Mouse (Mus musculus) frontal cortex, postnatal 10 days (tissue): ENCODE data around the gene Sugt1.

Experiments used
- DNase-seq, 2 experiments: peaks; one replicate each; pipeline ENCODE4 v3.0.0; 2022; ENCODE audit warnings: low spot score in 2 of 2, mixed read lengths in 1 of 2

Sugt1 gene

DNA sequence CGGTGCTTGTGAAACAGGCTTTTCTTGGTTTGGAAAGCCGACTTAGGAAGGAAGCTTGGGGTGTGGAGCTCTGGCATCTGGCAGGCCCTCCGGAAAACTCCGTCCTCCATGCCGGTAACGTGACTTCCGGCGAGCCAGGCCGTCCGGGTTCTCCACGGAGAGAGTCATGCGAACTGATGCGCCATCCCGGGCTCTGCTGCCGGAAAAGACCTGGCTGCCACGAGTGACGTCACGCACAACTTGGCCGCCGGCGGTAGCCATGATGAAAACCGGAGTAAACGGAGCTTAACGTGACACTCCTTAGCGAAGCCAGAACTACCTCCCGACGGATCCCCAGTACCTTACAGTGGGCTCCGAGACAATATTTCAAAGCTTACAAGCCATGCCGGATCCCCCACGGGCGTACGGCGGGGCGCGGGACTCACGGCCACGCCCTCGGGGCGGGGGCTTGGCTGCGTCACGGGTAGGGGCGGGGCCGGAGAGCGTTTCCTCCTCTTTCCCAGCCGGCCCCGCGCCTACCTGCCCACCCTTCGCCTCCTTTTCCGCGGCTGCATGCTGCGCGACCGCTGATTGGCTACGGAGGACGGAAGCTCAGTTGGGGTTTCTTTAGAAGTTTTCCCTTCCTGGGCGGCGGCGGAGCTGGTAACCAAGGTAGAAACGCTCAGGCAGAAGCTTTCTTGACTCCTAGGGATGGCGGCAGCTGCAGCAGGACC lies at the start of gene Sugt1:
TSS of gene Sugt1 (plus strand) at position 553 of the 713 bp plus-strand sequence.
- peak; percentile 94 to 96 for DNase-seq

DNA sequence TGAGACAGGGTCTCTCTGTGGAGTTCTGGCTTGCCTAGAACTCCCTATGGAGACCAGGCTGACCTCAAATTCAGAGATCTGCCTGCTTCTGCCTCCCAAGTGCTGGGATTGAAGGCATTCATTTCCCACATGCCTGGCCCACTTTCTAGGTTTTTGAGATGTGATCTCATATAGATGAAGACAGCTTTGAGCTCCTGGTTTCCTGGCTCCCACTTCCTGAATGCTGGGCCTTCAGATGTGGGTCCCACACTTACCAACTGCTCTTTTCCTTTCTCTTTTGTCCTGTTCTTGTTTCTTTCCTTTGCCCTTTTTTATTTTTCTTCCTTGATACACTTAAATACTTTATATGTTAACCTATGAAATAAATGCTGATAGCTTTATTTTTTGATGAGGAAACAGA lies 49.6 kb upstream of the Sugt1 start:
- DNase-seq, result no peak

DNA sequence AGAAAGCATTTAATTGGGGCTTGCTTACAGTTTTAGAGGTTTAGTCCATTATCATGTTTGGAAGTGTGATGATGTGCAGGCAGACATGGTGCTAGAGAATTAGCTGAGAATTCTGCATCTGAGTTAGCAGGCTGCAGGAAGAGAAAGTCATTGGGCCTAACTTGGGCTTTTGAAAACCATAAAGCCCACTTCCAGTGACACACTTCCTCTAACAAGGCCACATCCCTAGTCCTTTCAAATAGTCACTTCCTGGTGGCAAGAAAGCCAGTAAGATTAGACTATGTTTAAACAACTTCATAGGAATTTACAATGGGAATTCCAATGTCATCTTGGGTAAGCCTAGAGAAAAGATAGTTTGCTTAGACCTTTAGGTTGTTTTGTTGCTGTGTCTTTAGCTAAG lies 45.9 kb upstream of the Sugt1 start:
- no peak for DNase-seq

DNA sequence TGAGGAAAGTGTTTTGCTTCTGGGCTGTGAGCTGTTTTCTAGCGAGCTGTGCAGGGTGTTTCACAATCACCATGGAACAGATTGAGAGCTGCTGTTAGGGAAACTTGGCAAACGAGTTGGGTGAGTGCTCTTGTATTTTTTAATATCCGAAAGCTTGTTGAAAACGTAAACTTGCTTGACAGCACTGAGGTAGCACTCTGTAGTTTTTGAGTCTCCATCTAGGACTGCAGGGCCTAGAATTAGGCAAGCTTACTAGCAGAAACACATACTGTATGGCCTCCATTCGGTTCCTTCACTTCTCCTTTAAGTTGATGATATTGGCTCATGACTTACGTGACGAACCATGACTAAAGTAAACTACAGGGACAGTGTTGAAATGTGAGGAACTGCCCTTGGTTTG lies 38.1 kb upstream of the Sugt1 start:
- DNase-seq, result no peak

DNA sequence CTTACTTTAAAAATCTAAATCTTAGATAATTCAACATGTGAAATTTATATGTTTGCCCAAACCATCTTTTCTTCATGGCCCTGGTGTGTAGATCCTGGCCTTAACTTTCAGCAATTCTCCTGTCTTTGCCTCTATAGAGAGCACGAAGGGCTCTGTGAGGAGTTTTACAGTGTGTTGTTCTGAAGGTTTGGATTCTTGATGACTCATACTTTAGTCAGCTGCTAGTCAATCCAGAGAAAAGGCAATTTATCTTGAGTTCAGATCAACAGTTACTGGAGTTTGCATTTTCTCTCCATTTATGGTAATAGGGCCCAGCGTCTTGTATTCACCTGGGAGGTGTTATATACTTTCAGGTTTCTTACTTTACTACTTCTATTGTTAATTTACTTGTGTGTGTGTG lies 35.6 kb upstream of the Sugt1 start:
- no peak for DNase-seq

DNA sequence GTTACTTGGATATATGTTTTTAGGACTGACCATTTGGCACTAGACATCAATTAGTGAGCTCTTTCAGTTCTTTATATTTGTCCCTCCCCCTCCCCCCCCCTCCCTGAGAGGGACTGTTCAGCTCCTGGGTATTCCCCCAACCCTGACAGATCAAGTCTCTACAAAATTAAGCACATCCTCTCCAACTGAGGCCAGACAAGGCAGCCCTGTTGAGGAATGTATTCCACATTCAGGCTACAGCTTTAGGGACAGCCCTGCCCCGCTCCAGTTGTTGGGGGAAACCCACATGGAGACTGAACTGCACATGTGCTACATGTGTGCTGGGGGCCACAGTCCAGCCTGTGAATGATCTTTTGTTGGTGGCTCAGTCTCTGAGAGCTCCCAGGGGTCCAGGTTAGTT lies 34.6 kb upstream of the Sugt1 start:
- DNase-seq, result no peak

DNA sequence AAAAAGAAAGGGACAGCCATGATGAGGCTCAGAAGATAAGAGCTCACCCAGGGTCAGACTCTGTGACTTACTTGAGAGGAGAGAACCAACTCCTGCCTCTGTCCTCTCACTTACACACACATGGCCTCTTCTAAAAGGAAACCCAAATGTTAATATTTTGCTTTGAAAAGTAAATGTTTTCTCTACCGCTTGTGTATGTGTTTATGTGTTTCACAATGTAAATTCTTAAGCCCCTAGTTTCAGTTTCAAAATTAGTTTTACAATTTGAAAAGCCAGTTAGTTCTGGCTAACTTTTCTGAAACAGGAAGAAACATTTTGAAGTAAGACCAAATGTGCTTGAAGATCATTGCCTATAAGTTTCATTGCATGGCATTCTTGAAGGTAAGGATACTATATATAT lies 29.7 kb upstream of the Sugt1 start:
- no peak for DNase-seq

DNA sequence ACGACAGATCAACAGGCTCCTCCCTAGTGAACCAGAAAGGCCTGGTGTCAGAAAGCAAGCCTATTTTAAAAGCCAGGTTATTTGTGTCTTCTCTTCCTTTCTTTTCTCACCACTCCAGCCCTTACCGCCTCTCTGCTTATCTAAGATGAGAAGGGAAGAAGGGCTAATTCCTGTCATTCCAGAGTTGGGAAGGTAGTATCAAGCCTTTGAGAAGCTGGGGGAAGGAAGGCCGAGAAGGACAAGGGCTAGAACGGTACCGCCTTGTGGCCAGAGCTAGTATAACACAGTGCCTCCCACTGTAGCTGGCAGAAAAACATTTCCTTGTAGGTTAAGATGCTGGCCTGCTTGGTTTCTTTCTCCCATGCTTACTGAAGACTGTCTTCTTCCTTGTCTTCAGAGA lies 24.7 kb upstream of the Sugt1 start:
- peak in 1 of 2 experiments; percentile 18 for DNase-seq

DNA sequence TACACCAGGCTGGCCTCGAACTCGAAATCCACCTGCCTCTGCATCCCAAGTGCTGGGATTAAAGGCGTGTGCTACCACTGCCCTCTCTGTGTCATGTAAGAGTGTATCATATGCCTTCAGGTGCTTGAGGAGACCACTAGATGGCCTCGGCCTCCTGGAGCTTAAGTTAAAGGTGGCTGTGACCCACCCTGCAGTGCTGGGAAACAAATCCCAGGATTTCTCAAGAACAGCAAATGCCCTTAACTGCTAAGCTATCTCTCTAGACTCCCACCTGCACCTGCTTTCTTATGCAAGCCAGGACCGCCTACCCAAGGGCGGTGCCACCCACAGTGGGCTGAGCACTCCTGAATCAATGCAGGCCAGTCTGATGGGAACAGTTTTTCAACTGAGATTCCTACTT lies 22.7 kb upstream of the Sugt1 start:
- no peak for DNase-seq

DNA sequence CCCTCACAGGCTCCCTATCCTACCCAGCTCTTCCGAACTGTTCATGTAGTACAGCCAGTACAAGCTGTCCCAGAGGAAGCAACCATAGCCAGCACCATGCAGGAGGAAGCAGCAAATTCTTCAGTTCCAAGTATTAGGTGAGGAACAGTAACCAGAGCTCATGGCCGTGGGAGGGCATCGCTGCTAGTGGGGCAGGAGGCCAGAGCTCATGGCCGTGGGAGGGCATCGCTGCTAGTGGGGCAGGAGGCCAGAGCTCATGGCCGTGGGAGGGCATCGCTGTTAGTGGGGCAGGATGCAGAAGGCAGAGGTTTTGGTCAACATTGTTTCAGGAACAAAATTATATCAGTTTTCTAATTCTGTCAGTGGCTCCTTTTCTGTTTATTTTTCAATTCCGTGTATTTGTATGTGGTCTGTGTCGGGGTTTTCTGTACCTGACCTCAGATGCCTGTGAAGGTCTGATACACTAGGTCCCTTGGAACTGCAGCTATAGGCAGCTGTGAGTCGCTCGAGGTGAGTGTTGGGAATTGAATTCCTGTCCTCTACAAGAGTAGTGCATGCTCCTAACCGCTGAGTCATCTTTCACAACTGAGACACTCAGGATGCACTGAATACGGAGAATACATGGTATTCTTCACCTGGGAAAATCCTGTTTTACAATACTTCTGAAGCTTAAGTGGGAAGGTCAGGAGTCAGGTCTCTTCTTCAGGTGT lies 13.9 kb upstream of the Sugt1 start:
- DNase-seq, result no peak

DNA sequence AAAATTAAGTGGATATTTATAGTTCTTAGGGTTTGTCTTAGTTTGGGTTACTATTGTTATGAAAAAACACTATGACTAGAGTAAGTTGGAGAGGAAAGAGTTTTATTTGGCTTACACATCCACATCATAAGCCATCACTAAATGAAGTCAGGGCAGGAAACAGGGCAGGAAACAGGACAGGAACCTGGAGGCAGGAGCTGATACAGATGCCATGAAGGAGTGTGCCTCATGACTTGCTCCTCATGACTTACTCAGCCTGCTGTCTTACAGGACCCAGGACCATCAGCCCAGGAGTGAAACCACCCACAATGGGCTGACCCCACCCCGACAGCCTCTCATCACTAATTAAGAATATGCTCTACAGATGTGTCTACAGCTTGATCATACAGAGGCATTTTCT lies 13.1 kb upstream of the Sugt1 start:
- DNase-seq, result no peak

DNA sequence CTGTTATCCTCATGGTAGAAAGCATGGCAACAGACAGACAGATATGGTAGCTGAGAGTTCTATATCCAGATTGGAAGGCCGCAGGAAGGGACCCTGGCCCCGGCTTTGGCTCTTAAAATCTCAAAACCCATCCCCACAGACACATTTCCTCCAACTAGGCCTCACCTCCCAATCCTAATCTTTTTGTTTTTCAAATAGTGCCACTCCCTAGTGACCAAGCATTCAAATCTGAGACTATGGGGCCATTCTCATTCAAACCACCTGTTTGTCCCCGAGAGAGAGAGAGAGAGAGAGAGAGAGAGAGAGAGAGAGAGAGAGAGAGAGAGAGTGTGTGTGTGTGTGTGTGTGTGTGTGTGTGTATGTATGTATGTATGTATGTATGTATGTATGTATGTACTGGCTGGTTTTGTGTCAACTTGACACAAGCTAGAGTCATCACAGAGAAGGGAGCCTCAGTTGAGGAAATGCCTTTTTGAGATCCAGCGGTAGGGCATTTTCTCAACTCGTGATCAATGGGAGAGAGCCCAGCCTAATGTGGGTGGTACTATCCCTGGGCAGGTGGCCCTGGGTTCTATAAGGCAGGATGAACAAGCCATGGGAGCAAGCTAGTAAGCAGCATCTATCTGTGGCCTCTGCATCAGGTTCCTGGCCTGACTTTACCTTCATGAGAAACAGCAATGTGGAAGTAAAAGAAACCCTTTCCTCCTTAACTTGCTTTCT lies 3.8 kb upstream of the Sugt1 start:
- DNase-seq, result no peak

DNA sequence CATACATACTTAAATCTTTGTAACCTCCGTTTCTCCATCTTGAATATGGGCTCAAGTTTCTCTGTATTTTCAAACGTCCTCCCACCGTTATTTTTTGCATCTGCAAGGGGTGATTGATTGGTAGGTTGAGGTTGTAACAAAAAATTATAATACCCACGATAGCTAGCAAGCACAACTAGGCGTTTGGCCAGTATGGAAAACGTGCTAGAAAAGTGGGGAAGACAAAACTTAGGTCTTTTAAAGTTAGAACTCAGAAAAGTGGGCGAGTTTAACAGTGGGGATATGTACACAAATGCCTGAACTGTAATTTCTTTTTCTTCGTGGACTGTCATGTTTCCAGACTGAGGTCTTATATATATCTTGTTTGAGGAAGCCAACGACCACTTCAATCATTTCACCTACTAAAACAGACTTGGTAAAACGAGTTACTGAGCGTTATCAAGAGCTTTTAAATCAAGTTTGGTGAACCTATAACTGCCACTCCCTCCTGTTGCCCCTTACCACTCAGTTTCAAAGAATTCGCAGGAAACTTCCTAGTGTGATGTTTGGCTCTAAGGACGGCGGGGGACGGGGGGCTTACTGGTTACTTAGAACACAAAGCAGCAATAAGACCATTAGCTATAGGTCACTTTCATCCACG lies 872 bp upstream of the Sugt1 start:
- DNase-seq, result no peak

DNA sequence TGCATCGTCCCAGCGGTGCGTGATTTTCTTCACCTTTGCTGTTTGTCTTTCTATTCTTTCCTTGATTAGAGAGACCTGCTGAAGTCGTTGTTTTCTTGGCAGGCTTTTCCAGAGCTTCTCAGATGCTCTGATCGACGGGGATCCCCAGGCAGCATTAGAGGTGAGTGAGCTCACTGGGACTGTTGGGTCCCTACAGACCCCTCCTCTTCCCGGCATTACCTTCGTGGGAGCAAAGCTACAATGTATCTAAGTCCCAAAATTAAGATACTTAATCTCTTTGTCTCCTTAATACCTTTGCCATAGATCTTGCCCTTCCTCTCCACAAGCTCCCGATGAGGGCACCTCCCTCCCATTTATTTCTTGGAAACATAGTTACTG lies 350 bp downstream of the Sugt1 start:
- no peak for DNase-seq

DNA sequence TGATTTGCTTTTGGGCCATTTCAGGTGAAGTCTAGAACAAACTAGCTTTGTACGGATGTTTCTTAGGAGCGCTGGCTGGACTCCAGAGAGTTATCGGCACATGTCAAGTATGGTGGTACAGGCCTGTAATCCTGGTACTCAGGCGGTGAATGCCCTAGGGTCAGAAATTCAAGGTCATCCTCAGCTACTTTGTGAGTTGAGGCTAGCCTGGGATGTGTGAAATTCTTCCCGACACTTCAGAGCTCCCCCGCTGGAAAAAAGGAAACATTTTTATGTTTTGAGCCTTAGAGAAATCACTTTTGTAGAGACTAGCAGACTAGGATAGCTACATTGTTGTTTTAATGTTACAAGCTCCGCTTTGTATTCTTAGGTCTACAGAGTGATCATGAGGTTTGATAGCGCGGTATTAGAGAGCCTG lies 1.1 kb downstream of the Sugt1 start:
- no peak for DNase-seq

DNA sequence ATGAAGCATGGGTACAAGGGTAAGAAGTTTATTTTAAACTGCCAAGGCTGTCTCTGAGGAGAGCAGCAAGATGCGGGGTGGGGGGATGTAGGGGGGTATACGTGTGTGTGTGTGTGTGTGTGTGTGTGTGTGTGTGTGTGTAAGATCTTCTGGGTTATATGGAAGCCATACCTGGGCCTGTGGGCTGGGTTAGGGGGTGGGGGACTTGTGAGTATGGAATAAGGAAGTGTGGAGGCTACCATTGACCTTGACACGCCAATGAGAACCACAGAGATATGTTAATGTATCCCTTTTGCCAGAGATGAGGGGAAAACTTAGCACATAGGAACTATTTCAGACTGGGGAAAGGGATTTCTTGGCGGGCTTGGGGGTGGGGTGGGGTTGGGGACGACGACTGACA lies 1.9 kb downstream of the Sugt1 start:
- no peak for DNase-seq

DNA sequence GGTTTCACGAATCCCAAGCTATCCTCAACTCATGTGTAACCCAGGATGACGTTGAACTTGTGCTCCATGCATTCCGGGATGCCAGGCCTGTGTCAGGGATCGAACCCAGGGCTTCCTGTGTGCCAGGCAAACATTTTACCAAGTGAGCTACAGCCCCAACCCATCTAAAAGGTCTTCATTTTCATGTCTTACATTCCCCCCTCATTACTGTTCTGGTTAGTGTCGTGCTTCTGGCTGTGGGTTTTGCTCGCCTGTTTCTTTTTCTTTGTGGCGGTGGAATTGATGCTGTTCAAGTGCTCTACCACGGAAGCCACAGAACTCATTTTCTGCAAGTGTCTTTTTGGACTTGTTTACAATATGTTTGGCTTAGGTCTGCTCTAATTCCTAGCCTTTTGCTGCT lies 3.4 kb downstream of the Sugt1 start:
- no peak for DNase-seq

DNA sequence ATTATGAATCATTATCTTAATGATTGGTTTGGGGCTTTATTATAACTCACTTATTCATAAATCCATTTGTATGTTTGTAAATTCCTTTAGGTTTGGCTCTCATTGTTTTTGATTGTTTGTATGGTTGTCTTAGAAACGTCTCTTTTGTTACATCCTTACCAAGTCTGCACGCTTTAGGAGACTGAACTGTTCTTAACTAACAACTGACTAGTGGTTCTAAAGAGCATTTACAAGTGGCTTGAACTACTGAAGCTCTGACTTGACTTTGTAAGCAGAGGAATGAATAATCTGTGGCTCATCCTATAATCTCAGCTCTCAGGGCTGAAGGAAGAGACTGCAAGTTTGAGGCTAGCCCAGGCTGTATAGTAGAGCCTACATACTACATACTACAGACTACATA lies 4.1 kb downstream of the Sugt1 start:
- DNase-seq, result no peak

DNA sequence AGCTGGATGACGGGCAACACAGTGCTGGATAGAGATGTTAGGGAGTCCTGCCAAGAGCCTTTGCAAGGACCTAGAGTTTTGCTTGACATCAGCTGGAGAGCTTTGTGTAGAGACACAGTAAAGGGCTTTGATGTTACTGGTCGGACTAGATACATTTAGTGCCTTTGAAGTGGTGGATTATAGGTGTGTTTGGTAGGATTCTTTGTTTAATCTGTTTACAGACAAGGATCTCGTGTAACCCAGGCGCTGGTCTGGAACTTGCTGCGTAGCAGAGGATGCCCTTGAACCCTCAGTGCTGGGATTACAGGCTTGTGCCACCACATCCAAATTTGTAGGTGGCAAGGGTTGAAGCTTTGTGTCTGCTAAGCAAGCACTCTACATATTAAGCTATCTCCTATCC lies 6.6 kb downstream of the Sugt1 start:
- no peak for DNase-seq

DNA sequence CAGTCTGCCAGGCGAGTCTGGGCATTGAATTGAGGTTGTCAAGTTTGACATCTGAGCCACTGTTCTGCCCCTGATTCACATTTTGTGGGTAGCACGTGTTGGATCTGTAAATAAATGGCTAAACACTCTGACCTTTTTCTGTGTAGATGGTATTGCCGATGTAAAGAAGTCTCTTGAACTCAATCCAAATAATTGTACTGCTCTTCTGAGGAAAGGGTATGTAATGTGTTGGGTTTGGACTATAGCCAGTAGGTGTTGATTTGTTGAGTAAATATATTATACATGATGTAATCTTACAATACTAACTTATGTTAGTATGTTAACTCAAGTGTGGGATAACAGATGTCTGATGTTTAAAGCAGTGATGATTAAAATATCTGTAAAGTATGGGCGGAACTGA lies 9.1 kb downstream of the Sugt1 start:
- DNase-seq, result no peak

DNA sequence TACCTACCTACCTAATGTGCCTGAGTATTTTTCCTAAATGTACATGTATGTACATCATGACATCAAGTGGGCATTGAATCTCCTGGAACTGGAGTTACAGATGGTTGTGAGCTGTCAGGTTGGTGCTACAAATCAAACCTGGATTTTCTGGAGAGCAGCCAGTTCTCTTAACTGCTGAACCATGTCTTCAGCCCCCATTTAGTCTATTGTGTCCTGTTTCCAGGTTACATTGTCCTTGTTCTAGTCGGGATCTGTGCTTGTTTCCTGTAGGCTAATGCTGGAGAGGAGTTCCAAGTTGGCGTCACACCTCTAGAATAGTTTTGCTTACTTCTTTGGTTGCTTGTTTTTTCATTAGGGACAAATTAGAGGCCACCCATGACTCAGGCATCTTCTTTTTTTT lies 18.4 kb downstream of the Sugt1 start:
- no peak for DNase-seq

DNA sequence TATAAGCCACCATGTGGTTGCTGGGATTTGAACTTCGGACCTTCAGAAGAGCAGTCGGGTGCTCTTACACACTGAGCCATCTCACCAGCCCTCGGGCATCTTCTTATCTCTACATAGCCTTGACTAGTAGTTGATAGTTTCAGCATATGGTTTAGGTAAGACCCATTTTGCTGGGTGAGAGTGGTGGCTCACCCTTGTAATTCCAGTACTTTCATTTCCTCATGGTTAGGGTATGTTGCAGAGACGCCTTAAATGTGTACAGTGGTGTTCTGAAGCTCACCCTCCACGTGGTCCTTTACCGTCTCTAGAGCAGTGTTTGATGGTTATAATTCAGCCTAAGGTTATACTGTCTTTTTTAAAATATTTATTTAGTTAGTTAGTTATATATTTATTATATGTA lies 18.9 kb downstream of the Sugt1 start:
- DNase-seq, result no peak

DNA sequence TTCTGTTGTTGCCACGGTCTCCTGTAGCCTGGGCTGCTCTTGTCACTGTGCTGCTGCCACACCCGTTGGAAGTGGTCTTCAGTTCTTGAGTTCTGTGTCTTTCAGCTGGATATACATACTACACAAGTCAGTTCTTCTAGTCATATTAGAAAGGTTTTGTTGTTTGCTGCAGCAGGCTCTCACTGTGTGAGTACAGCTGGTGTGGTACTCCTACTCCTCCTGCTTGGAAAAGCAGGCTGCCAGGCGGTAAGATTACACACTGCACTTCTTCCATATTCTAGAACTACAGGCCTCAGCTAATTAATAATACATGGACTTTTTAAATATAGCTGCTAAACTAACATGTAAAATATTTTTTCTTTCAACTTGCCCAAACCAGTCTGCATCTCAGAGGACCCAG lies 19.4 kb downstream of the Sugt1 start:
- DNase-seq, result no peak
